Mouse (Mus musculus): ENCODE data around the gene Abcd3. TPM values are rescaled to one million over a fixed set of nuclear protein-coding genes. Genes with fewer than 3 reads are reported as not detected.

Abcd3 gene
- total and polyA plus RNA-seq, 3 experiments: 14.8 to 61.4 (median 29.9) TPM

Other genes with a start within 250 kb of the Abcd3 start
- gene 4930432M17Rik, start 144.5 kb downstream of the Abcd3 start, total RNA-seq (2012; rRNA removed): not detected in 2 replicates
- not detected for gene 4930432M17Rik, start 144.5 kb downstream of the Abcd3 start, polyA plus RNA-seq (2012; ENCODE audit: insufficient read depth in 1 of 2, insufficient read length in 2 of 2, low read depth in 1 of 2, low replicate concordance in 2 of 2, missing spikeins in 1 of 2)
- gene F3, start 91.8 kb downstream of the Abcd3 start, total RNA-seq (2012; rRNA removed): not detected in 2 replicates
- gene F3, start 91.8 kb downstream of the Abcd3 start, polyA plus RNA-seq (2012; ENCODE audit: insufficient read depth in 1 of 2, insufficient read length in 2 of 2, low read depth in 1 of 2, low replicate concordance in 2 of 2, missing spikeins in 1 of 2): not detected
- 0.23 and 0.36 TPM in 2 replicates for gene Arhgap29, start 137.2 kb upstream of the Abcd3 start, total RNA-seq (2012; rRNA removed)
- gene Arhgap29, start 137.2 kb upstream of the Abcd3 start, polyA plus RNA-seq (2012; ENCODE audit: insufficient read depth in 1 of 2, insufficient read length in 2 of 2, low read depth in 1 of 2, low replicate concordance in 2 of 2, missing spikeins in 1 of 2): under 1 TPM in 1 of 2 experiments, not detected in 1; 0.19 TPM
- 0.13 and 0.15 TPM in 2 replicates for gene Abca4, start 229.1 kb upstream of the Abcd3 start, total RNA-seq (2012; rRNA removed)
- under 1 TPM in 1 of 2 experiments, not detected in 1; 0.49 TPM for gene Abca4, start 229.1 kb upstream of the Abcd3 start, polyA plus RNA-seq (2012; ENCODE audit: insufficient read depth in 1 of 2, insufficient read length in 2 of 2, low read depth in 1 of 2, low replicate concordance in 2 of 2, missing spikeins in 1 of 2)

Data from MEL (cell line).